21 mouse cellular contexts compared by ENCODE assay signal in the genomic region with DNA sequence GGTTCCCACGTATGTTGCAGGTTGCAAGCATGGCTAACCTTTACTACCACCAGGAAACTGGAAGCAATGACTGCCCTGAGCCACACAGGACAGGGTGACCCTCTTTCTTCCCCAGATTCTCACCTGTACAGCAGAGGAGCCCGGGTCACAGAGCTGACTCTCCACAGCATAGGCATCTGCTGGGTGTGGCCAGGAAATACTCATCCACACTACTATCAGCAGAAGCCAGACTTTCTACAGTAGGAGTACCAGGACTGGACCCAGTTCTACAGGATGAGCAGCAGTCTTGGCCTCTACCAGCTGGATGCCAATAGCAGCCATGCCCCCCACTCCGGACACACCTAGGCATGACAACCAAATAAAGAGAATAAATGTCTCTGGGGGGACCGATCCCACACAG. TPM values are rescaled to one million over a fixed set of nuclear protein-coding genes. Genes with fewer than 3 reads are reported as not detected.
DNase-seq lines count a peak whose midpoint lies in the region; ATAC-seq and TF ChIP-seq lines count a peak whose summit lies in the region.
"Had no signal": no experiment of that assay in that cellular context is flagged by ENCODE, and none has a peak within 500 bp of the region (broad histone marks: within the 10 kb centered on the region; RNA-seq: fewer than 3 reads in every experiment).

No protein-coding gene starts in this region.

- no peaks in the 10 kb centered on the region for H3K9me3 ChIP-seq in heart, embryonic 12.5 days (replicated peaks)
- no peaks in the 10 kb centered on the region for H3K9me3 ChIP-seq in liver, embryonic 13.5 days (replicated peaks)
- H3K9me3 ChIP-seq: embryonic facial prominence, embryonic 12.5 days; forebrain, embryonic 12.5 days; limb, embryonic 12.5 days; midbrain, embryonic 15.5 days had no signal

- TF ChIP-seq CTCF in thymus, adult 2 months (IDR thresholded peaks at IDR 0.05; ENCODE audit: borderline replicate concordance, control insufficient read depth, extremely low read depth, insufficient read depth, low read length, poor library complexity): no peak

- no peaks in the 10 kb centered on the region for H3K36me3 ChIP-seq in heart, embryonic 12.5 days
- peaks cover 59% of the 10 kb centered on the region for H3K36me3 ChIP-seq in liver, embryonic 13.5 days
- H3K36me3 ChIP-seq in thymus, adult 2 months (ENCODE audit: control insufficient read depth, insufficient read depth, low read length): no peaks in the 10 kb centered on the region
- H3K36me3 ChIP-seq: embryonic facial prominence, embryonic 12.5 days; forebrain, embryonic 12.5 days; limb, embryonic 12.5 days; midbrain, embryonic 15.5 days had no signal

- peaks cover 41% of the 10 kb centered on the region for H3K4me1 ChIP-seq in heart, embryonic 12.5 days (replicated peaks)
- H3K4me1 ChIP-seq in liver, embryonic 13.5 days (replicated peaks): peaks cover 94% of the 10 kb centered on the region
- H3K4me1 ChIP-seq in thymus, adult 2 months (replicated peaks; ENCODE audit: control insufficient read depth, insufficient read depth, low read length): no peaks in the 10 kb centered on the region
- H3K4me1 ChIP-seq: embryonic facial prominence, embryonic 12.5 days; limb, embryonic 12.5 days had no signal

- no peaks in the 10 kb centered on the region for H3K27me3 ChIP-seq in heart, embryonic 12.5 days (replicated peaks)
- no peaks in the 10 kb centered on the region for H3K27me3 ChIP-seq in liver, embryonic 13.5 days
- H3K27me3 ChIP-seq in thymus, adult 2 months (ENCODE audit: control insufficient read depth, insufficient read depth, low read length): no peaks in the 10 kb centered on the region
- H3K27me3 ChIP-seq: embryonic facial prominence, embryonic 12.5 days; forebrain, embryonic 12.5 days; limb, embryonic 12.5 days; midbrain, embryonic 15.5 days; Patski had no signal

- no peak overlapping the region for H3K9ac ChIP-seq in heart, embryonic 12.5 days
- H3K9ac ChIP-seq in liver, embryonic 13.5 days: peak overlapping the region; percentile 75
- H3K9ac ChIP-seq: embryonic facial prominence, embryonic 12.5 days; forebrain, embryonic 12.5 days; limb, embryonic 12.5 days; midbrain, embryonic 15.5 days had no signal

- no peak overlapping the region for H3K4me3 ChIP-seq in heart, embryonic 12.5 days
- peak overlapping the region; percentile 46 for H3K4me3 ChIP-seq in liver, embryonic 13.5 days (replicated peaks)
- no peak overlapping the region for H3K4me3 ChIP-seq in thymus, adult 2 months (ENCODE audit: control insufficient read depth, insufficient read depth, low read length)
- H3K4me3 ChIP-seq: embryonic facial prominence, embryonic 12.5 days; forebrain, embryonic 12.5 days; heart, adult 2 months; left cerebral cortex, adult 2 months; limb, embryonic 12.5 days; midbrain, embryonic 15.5 days had no signal

- 0 out of 2 replicates have a peak overlapping the region, but pooled peaks have one; percentile 6 for H3K4me2 ChIP-seq in heart, embryonic 12.5 days
- H3K4me2 ChIP-seq in liver, embryonic 13.5 days: peak overlapping the region; percentile 68
- H3K4me2 ChIP-seq: embryonic facial prominence, embryonic 12.5 days; forebrain, embryonic 12.5 days; limb, embryonic 12.5 days; midbrain, embryonic 15.5 days had no signal

- DNase-seq in heart, adult 11 months: no peak
- peak; percentile 38 to 65 for DNase-seq in spleen, postnatal 36 days (ENCODE audit: low spot score in 2 of 2)
- DNase-seq in spleen, postnatal 14 days (ENCODE audit: low spot score in 2 of 2): no peak
- DNase-seq in liver, embryonic 13.5 days: peak; percentile 78
- no peak for DNase-seq in thymus, postnatal 25 days
- DNase-seq in retina, postnatal 1 day: no peak
- DNase-seq in thymus, adult 2 months: no peak
- DNase-seq: cerebellum, adult 11-12 months; cerebellum, postnatal 36 days; heart, adult 2 months; heart, postnatal 36 days; lung, postnatal 4 days; thymus, postnatal 36 days had no signal

- TF ChIP-seq POLR2A in thymus, adult 2 months (IDR thresholded peaks at IDR 0.05; ENCODE audit: control insufficient read depth, extremely low read depth, insufficient read depth, low read length, poor library complexity): no peak

- 78% methylated on average over 4 of the region's 4 CpGs for WGBS in heart, embryonic 12.5 days
- 47% methylated on average over 4 of the region's 4 CpGs for WGBS in liver, embryonic 13.5 days (ENCODE audit: insufficient replicate concordance)
- WGBS in thymus, adult 2 months: 97% methylated on average over 4 of the region's 4 CpGs

- ATAC-seq in heart, embryonic 12.5 days (ENCODE audit: insufficient number of reproducible peaks, low FRiP score): peak; percentile 78
- ATAC-seq in liver, embryonic 13.5 days (ENCODE audit: low read depth): peak; percentile 89
- ATAC-seq: midbrain, embryonic 15.5 days had no signal

- H3K27ac ChIP-seq in heart, embryonic 12.5 days (ENCODE audit: poor library complexity, severe bottlenecking): no peak overlapping the region; the same call in 1 of the 2 replicates
- H3K27ac ChIP-seq in liver, embryonic 13.5 days: peak overlapping the region; percentile 98
- no peak overlapping the region for H3K27ac ChIP-seq in thymus, adult 2 months (ENCODE audit: control insufficient read depth, insufficient read depth, low read length)
- H3K27ac ChIP-seq: embryonic facial prominence, embryonic 12.5 days; heart, adult 2 months; kidney, postnatal 0 days; left cerebral cortex, adult 2 months; limb, embryonic 12.5 days; midbrain, embryonic 15.5 days had no signal

RNA-seq across cellular contexts. Expression of a gene that starts 15.4 kb away (rescaled TPM):
- polyA plus RNA-seq in heart, embryonic 12.5 days (2016; fragmentation: Nextera tagmentation; extraction: Ambion mirVana): 10.0 and 11.0 TPM in 2 replicates
- 6.2 and 7.7 TPM in 2 replicates for polyA plus RNA-seq in liver, embryonic 13.5 days (2015; fragmentation: Nextera tagmentation; extraction: Ambion mirVana)
- polyA plus RNA-seq in thymus, adult 2 months (2012; rRNA removed): 9.4 and 12.7 TPM in 2 replicates

Comparison
In these comparisons a context has a peak if more than half of its experiments do, and no peak if none do; other contexts are left out.
1. DNase-seq: peak in spleen, postnatal 36 days (2 of 2) and liver, embryonic 13.5 days (single experiment); none in heart, adult 11 months (single experiment), spleen, postnatal 14 days (0 of 2), thymus, postnatal 25 days (single experiment), retina, postnatal 1 day (single experiment) and thymus, adult 2 months (single experiment).